Mouse (Mus musculus): ENCODE measurements at regions not wholly inside any gene's neighbourhood (a gene's known extent, or its start where the extent isn't known, plus 50 kb on each side); places are given as distances from the start of the nearest gene placed in this dataset.
A peak's percentile ranks its signal among the peaks of the same experiment; 100 is the strongest.

DNA sequence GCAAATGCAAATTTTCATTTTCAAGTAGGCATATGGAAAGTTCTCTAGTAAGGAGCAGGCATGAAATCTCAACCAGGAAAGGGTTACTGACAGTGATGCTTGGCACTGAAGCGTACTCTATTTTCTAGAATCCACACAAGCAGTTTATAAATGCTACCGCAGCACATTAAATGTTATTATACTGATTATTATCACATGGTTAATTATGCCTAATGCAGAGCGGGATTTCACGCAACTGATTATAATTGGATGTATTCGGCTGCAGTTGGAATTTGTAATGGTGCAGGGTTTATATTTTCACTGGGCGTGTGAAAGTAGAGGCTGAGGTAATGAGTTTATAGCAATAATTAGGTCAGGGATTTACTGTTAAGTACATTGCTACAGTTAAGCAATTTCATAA is 221.4 kb downstream of the Gm11077 start:
- 86% methylated on average over 6 of the region's 6 CpGs for WGBS (ENCODE audit: insufficient replicate concordance)
- H3K36me3 ChIP-seq (ENCODE audit: control insufficient read depth, insufficient read depth, low read length): no peaks in the 10 kb centered on the region
- no peak overlapping the region for H3K9ac ChIP-seq (ENCODE audit: low read depth, low read length)
- no peak for ATAC-seq (replicated peaks; ENCODE audit: insufficient number of reproducible peaks, low FRiP score, low TSS enrichment)
- H3K4me2 ChIP-seq: no peak overlapping the region
- H3K27ac ChIP-seq (ENCODE audit: low read depth, low read length): no peak overlapping the region
- H3K27me3 ChIP-seq (ENCODE audit: control insufficient read depth, insufficient read depth, low read length): no peaks in the 10 kb centered on the region
- no peaks in the 10 kb centered on the region for H3K4me1 ChIP-seq (ENCODE audit: control insufficient read depth, insufficient read depth, low read length)
- no peak overlapping the region for H3K4me3 ChIP-seq (ENCODE audit: low read depth, low read length)
- H3K9me3 ChIP-seq (replicated peaks; ENCODE audit: control insufficient read depth, low read length): no peaks in the 10 kb centered on the region

DNA sequence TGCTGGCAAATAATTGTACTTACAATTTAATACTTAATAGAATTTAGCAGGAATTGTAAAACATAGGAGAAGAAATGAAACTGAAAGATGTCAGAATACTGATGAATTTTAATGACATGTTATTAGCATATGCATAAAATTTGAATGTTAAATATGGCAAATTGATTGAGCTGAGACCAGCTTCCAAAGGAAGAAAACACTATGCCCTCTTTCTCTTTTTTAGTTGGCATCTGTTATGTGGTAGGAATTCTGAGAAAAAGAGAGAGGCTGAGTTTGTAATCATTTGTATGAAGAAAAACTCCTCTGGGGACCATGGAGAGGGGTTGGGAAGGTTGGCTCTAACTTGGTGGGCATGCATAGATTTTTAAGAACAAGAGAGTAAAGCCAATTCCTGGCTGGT is 224.2 kb downstream of the Gm11077 start:
- H3K4me2 ChIP-seq: no peak overlapping the region
- no peak for ATAC-seq (replicated peaks; ENCODE audit: insufficient number of reproducible peaks, low FRiP score, low TSS enrichment)

GRCm38 (mm10) chr6:140953721-140954120 is 224.6 kb downstream of the Gm11077 start:
- 0 out of 2 replicates have a peak, but pooled peaks cover 2% of the 10 kb centered on the region for H3K4me1 ChIP-seq (ENCODE audit: control insufficient read depth, insufficient read depth, low read length)
- 80% methylated on average over 1 of the region's 1 CpGs for WGBS (ENCODE audit: insufficient replicate concordance)
- H3K4me3 ChIP-seq (ENCODE audit: low read depth, low read length): no peak overlapping the region
- H3K9me3 ChIP-seq (replicated peaks; ENCODE audit: control insufficient read depth, low read length): no peaks in the 10 kb centered on the region
- no peak overlapping the region for H3K9ac ChIP-seq (ENCODE audit: low read depth, low read length)
- no peaks in the 10 kb centered on the region for H3K36me3 ChIP-seq (ENCODE audit: control insufficient read depth, insufficient read depth, low read length)
- H3K4me2 ChIP-seq: no peak overlapping the region
- H3K27me3 ChIP-seq (ENCODE audit: control insufficient read depth, insufficient read depth, low read length): no peaks in the 10 kb centered on the region
- ATAC-seq (replicated peaks; ENCODE audit: insufficient number of reproducible peaks, low FRiP score, low TSS enrichment): no peak
- no peak overlapping the region for H3K27ac ChIP-seq (ENCODE audit: low read depth, low read length)

More for the DNA sequence above, 224.2 kb downstream of the Gm11077 start:
- Histone ChIP-seq H3K27me3 (ENCODE audit: control insufficient read depth, insufficient read depth, low read length) (no peaks in the 10 kb centered on the region), H3K4me3 (ENCODE audit: low read depth, low read length) (no peak overlapping the region), H3K4me1 (ENCODE audit: control insufficient read depth, insufficient read depth, low read length) (0 out of 2 replicates have a peak, but pooled peaks cover 2% of the 10 kb centered on the region), H3K9me3 (replicated peaks; ENCODE audit: control insufficient read depth, low read length) (no peaks in the 10 kb centered on the region), H3K27ac (ENCODE audit: low read depth, low read length) (no peak overlapping the region), H3K36me3 (ENCODE audit: control insufficient read depth, insufficient read depth, low read length) (no peaks in the 10 kb centered on the region), H3K9ac (ENCODE audit: low read depth, low read length) (no peak overlapping the region)

DNA sequence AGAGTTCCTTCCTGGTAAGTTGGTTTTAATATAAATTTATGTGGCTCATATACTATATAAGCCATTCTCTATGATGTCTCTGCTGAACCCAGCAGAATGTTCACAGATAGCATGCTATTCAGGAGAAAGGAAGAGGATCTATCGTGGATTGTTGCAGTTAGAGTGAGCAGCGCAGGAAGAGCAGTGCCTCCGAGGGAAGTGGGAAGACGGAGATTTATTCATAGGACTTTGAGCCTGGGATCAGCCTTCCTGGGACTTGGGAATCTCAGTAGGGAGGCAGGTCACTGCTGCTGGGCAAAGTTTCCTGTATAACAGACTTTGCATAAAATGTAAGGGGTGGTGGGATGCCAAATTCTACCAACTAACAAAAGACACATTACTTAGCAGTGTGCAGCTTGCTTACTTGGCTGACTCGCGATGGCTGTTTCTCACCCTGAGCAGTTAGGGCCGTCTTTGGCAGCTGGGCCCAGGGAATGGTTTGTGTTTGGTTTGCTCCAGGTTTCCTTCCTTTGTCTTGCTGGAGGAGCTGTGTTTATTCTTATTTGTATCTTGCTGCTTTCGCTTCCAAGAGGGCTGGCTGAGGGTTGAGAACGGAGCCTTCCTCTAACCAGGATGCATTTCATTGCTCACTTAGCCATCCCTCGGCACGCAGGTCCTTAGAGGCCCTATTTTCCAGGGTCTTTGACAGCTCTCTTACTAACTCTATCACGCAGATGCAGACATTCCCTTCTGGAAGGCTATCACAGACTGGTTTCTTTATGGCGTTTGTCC is 226.9 kb downstream of the Gm11077 start:
- 51% methylated on average over 13 of the region's 13 CpGs for WGBS (ENCODE audit: insufficient replicate concordance)
- no peaks in the 10 kb centered on the region for H3K36me3 ChIP-seq (ENCODE audit: control insufficient read depth, insufficient read depth, low read length)
- no peaks in the 10 kb centered on the region for H3K9me3 ChIP-seq (replicated peaks; ENCODE audit: control insufficient read depth, low read length)
- H3K4me3 ChIP-seq (ENCODE audit: low read depth, low read length): no peak overlapping the region
- H3K4me1 ChIP-seq (ENCODE audit: control insufficient read depth, insufficient read depth, low read length): 0 out of 2 replicates have a peak, but pooled peaks cover 2% of the 10 kb centered on the region
- 0 out of 2 replicates have a peak overlapping the region, but pooled peaks have one; percentile 16 for H3K9ac ChIP-seq (ENCODE audit: low read depth, low read length)
- H3K27me3 ChIP-seq (ENCODE audit: control insufficient read depth, insufficient read depth, low read length): no peaks in the 10 kb centered on the region
- no peak; the same call in 1 of the 2 replicates for ATAC-seq (replicated peaks; ENCODE audit: insufficient number of reproducible peaks, low FRiP score, low TSS enrichment)
- peak overlapping the region; percentile 62 for H3K27ac ChIP-seq (ENCODE audit: low read depth, low read length)
- H3K4me2 ChIP-seq: no peak overlapping the region

- no peaks in the 10 kb centered on the region for H3K9me3 ChIP-seq (replicated peaks; ENCODE audit: control insufficient read depth, low read length)
- WGBS (ENCODE audit: insufficient replicate concordance): 68% methylated on average over 4 of the region's 4 CpGs
- H3K4me1 ChIP-seq (ENCODE audit: control insufficient read depth, insufficient read depth, low read length): 0 out of 2 replicates have a peak, but pooled peaks cover 2% of the 10 kb centered on the region
- H3K27me3 ChIP-seq (ENCODE audit: control insufficient read depth, insufficient read depth, low read length): no peaks in the 10 kb centered on the region
- H3K27ac ChIP-seq (ENCODE audit: low read depth, low read length): peak overlapping the region; percentile 62; the same call in 1 of the 2 replicates
- H3K9ac ChIP-seq (ENCODE audit: low read depth, low read length): no peak overlapping the region
- H3K4me3 ChIP-seq (ENCODE audit: low read depth, low read length): no peak overlapping the region
- ATAC-seq (replicated peaks; ENCODE audit: insufficient number of reproducible peaks, low FRiP score, low TSS enrichment): no peak; the same call in 1 of the 2 replicates
- no peak overlapping the region for H3K4me2 ChIP-seq
- H3K36me3 ChIP-seq (ENCODE audit: control insufficient read depth, insufficient read depth, low read length): no peaks in the 10 kb centered on the region
Observed at GRCm38 (mm10) chr6:140956522-140956863, 227.4 kb downstream of the Gm11077 start.

DNA sequence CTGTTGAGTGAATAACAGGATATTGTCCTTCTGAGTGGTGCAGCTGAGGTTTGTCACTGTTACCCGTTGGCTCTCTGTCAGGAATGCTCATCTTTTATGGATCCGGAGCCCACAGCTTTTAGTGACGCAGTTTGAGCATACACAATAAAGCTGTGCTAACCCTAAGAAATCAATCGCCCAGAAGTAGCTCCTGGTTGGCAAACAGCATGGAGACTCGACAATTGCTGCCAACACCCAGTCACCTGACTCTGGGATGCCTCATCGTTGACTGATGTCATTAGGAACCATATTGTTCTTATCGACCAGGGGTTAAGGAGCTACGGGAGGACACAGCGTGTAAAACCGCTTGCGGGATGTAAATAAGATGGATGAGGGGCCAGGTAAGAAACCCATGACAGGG is 232.9 kb downstream of the Gm11077 start:
- no peaks in the 10 kb centered on the region for H3K4me1 ChIP-seq (ENCODE audit: control insufficient read depth, insufficient read depth, low read length)
- 88% methylated on average over 11 of the region's 11 CpGs for WGBS (ENCODE audit: insufficient replicate concordance)
- H3K27me3 ChIP-seq (ENCODE audit: control insufficient read depth, insufficient read depth, low read length): no peaks in the 10 kb centered on the region
- H3K27ac ChIP-seq (ENCODE audit: low read depth, low read length): no peak overlapping the region
- no peak overlapping the region for H3K4me2 ChIP-seq
- ATAC-seq (replicated peaks; ENCODE audit: insufficient number of reproducible peaks, low FRiP score, low TSS enrichment): no peak
- no peaks in the 10 kb centered on the region for H3K36me3 ChIP-seq (ENCODE audit: control insufficient read depth, insufficient read depth, low read length)
- H3K9ac ChIP-seq (ENCODE audit: low read depth, low read length): no peak overlapping the region
- H3K9me3 ChIP-seq (replicated peaks; ENCODE audit: control insufficient read depth, low read length): no peaks in the 10 kb centered on the region
- no peak overlapping the region for H3K4me3 ChIP-seq (ENCODE audit: low read depth, low read length)

- Histone ChIP-seq H3K27ac (ENCODE audit: low read depth, low read length) (no peak overlapping the region), H3K9ac (ENCODE audit: low read depth, low read length) (no peak overlapping the region), H3K4me1 (ENCODE audit: control insufficient read depth, insufficient read depth, low read length) (no peaks in the 10 kb centered on the region), H3K27me3 (ENCODE audit: control insufficient read depth, insufficient read depth, low read length) (no peaks in the 10 kb centered on the region), H3K4me2 (no peak overlapping the region), H3K36me3 (ENCODE audit: control insufficient read depth, insufficient read depth, low read length) (no peaks in the 10 kb centered on the region), H3K9me3 (replicated peaks; ENCODE audit: control insufficient read depth, low read length) (no peaks in the 10 kb centered on the region), H3K4me3 (ENCODE audit: low read depth, low read length) (no peak overlapping the region)
- ATAC-seq (replicated peaks; ENCODE audit: insufficient number of reproducible peaks, low FRiP score, low TSS enrichment): no peak
- WGBS (ENCODE audit: insufficient replicate concordance): 64% methylated on average over 4 of the region's 4 CpGs
Observed at GRCm38 (mm10) chr6:140962563-140962962, 233.5 kb downstream of the Gm11077 start.

- H3K27ac ChIP-seq (ENCODE audit: low read depth, low read length): no peak overlapping the region
- H3K4me1 ChIP-seq (ENCODE audit: control insufficient read depth, insufficient read depth, low read length): no peaks in the 10 kb centered on the region
- no peak overlapping the region for H3K4me2 ChIP-seq
- WGBS (ENCODE audit: insufficient replicate concordance): 79% methylated on average over 6 of the region's 6 CpGs
- no peaks in the 10 kb centered on the region for H3K27me3 ChIP-seq (ENCODE audit: control insufficient read depth, insufficient read depth, low read length)
- no peak for ATAC-seq (replicated peaks; ENCODE audit: insufficient number of reproducible peaks, low FRiP score, low TSS enrichment)
- H3K9me3 ChIP-seq (replicated peaks; ENCODE audit: control insufficient read depth, low read length): no peaks in the 10 kb centered on the region
- H3K9ac ChIP-seq (ENCODE audit: low read depth, low read length): no peak overlapping the region
- H3K4me3 ChIP-seq (ENCODE audit: low read depth, low read length): no peak overlapping the region
- H3K36me3 ChIP-seq (ENCODE audit: control insufficient read depth, insufficient read depth, low read length): no peaks in the 10 kb centered on the region
Observed at GRCm38 (mm10) chr6:140973732-140974131, 244.6 kb downstream of the Gm11077 start.

DNA sequence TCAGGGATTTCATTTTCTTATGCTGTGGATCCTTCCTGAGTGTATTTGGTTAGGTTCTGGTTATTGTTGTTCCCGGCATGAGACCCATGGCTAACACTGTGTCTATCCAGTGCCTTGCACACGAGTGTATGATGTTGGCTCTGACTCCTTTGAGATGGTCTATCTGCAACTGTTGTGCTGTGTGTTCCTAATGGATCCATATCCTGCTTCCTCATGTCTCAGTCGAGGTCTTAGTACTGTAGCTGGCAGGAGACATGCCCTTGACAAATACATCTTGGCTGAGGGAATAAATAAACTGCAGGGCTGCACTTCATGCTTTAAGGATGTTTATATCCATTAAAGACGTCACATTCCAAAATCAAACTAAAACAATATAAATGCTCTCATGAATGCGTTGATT is 247.9 kb downstream of the Gm11077 start:
- Histone ChIP-seq H3K9me3 (replicated peaks; ENCODE audit: control insufficient read depth, low read length) (no peaks in the 10 kb centered on the region), H3K4me1 (ENCODE audit: control insufficient read depth, insufficient read depth, low read length) (no peaks in the 10 kb centered on the region), H3K27me3 (ENCODE audit: control insufficient read depth, insufficient read depth, low read length) (no peaks in the 10 kb centered on the region), H3K4me2 (no peak overlapping the region), H3K27ac (ENCODE audit: low read depth, low read length) (no peak overlapping the region), H3K36me3 (ENCODE audit: control insufficient read depth, insufficient read depth, low read length) (no peaks in the 10 kb centered on the region), H3K9ac (ENCODE audit: low read depth, low read length) (no peak overlapping the region), H3K4me3 (ENCODE audit: low read depth, low read length) (no peak overlapping the region)
- 71% methylated on average over 5 of the region's 5 CpGs for WGBS (ENCODE audit: insufficient replicate concordance)
- no peak for ATAC-seq (replicated peaks; ENCODE audit: insufficient number of reproducible peaks, low FRiP score, low TSS enrichment)
